Mouse (Mus musculus): Measurements from ENCODE around the gene Abcg1. TPM values are rescaled to one million over a fixed set of nuclear protein-coding genes. Genes with fewer than 3 reads are reported as not detected.

Abcg1 gene
- polyA plus RNA-seq, 1 experiment from 2014 or later: 6.3 TPM

DNA sequence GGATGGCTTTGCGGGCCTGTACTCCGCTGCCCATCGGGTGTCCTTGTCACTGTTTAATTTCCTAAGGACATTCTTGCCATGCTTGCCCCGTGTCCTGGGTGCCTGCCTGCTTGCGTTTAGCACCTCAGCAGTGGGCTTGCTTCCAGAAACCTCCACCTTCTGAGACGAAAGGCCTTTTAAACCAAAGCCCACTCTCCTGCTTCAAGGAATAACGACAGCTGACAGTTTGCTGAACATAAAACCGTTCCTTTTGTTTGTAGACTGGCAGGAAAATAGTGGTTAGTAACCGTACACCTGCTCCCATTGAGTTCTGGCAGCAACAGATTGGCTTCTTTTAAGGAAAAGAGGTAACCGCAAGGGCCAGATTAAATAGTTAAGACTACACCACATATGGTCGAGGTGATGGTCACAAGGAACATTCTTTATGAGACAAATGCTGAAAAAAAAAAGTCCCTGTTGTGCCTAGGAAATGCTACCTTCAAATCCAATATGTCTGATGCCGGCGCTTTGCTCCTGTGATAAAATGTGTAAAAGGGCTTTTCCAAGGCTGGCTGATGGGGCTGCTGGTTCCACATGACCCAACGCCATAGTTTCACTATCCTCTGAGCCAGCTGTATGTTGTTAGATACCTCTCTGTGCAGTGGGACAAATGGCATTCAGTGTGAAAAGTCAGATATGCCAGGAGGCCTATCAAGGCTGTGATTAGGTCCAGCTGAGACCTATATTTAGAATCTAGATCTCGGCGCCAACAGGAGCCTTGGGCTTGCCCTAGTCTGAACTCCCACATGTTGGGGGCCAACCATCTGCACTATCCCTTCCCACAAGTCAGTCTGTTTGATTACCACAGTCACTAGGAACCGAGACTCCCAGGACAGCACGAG lies 14.2 kb downstream of the Abcg1 start:
- ATAC-seq (ENCODE audit: insufficient number of reproducible peaks, low FRiP score, low TSS enrichment, low read depth): no peak
- no peak overlapping the region for H3K9ac ChIP-seq (ENCODE audit: low read length)
- 63% methylated on average over 18 of the region's 18 CpGs for WGBS

DNA sequence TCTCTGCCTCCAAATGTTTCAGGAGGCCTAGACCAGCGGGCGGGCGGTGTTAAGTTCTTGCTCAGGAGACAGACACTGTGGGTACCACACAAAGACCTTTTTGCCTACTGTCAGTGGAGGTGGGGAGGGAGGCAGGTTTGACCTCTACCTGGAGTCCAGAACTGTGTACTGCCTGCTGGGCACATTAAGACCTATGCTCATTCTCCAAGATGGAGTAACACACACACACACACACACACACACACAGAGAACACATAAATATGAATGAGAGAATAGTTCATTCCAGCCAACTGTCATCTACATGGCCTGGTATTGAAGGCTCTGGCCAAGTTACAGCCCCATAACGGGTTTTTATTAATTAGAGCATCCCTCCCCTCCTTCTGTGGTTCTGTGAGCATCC lies 15.4 kb downstream of the Abcg1 start:
- Histone ChIP-seq H3K27me3 (ENCODE audit: control insufficient read depth, insufficient read depth, low read length) (no peaks in the 10 kb centered on the region), H3K4me3 (ENCODE audit: low read depth, low read length) (no peak overlapping the region), H3K4me2 (ENCODE audit: low read depth, severe bottlenecking) (peak overlapping the region; percentile 37), H3K27ac (replicated peaks; ENCODE audit: low read depth, low read length) (0 out of 2 replicates have a peak overlapping the region, but pooled peaks have one; percentile 43), H3K9me3 (ENCODE audit: control insufficient read depth, low read length) (no peaks in the 10 kb centered on the region), H3K4me1 (ENCODE audit: control insufficient read depth, insufficient read depth, low read length) (peaks cover 38% of the 10 kb centered on the region), H3K9ac (ENCODE audit: low read length) (no peak overlapping the region), H3K36me3 (ENCODE audit: control insufficient read depth, insufficient read depth, low read length) (no peaks in the 10 kb centered on the region)
- DNase-seq (ENCODE audit: low spot score) (no peak), ATAC-seq (ENCODE audit: insufficient number of reproducible peaks, low FRiP score, low TSS enrichment, low read depth) (no peak)
- 73% methylated on average over 4 of the region's 4 CpGs for WGBS

More for the DNA sequence above, 14.2 kb downstream of the Abcg1 start:
- peaks cover 38% of the 10 kb centered on the region for H3K4me1 ChIP-seq (ENCODE audit: control insufficient read depth, insufficient read depth, low read length)
- no peaks in the 10 kb centered on the region for H3K27me3 ChIP-seq (ENCODE audit: control insufficient read depth, insufficient read depth, low read length)
- no peak overlapping the region for H3K4me2 ChIP-seq (ENCODE audit: low read depth, severe bottlenecking)
- no peak overlapping the region for H3K27ac ChIP-seq (replicated peaks; ENCODE audit: low read depth, low read length)
- DNase-seq (ENCODE audit: low spot score): no peak
- H3K9me3 ChIP-seq (ENCODE audit: control insufficient read depth, low read length): no peaks in the 10 kb centered on the region
- H3K36me3 ChIP-seq (ENCODE audit: control insufficient read depth, insufficient read depth, low read length): no peaks in the 10 kb centered on the region
- no peak overlapping the region for H3K4me3 ChIP-seq (ENCODE audit: low read depth, low read length)

DNA sequence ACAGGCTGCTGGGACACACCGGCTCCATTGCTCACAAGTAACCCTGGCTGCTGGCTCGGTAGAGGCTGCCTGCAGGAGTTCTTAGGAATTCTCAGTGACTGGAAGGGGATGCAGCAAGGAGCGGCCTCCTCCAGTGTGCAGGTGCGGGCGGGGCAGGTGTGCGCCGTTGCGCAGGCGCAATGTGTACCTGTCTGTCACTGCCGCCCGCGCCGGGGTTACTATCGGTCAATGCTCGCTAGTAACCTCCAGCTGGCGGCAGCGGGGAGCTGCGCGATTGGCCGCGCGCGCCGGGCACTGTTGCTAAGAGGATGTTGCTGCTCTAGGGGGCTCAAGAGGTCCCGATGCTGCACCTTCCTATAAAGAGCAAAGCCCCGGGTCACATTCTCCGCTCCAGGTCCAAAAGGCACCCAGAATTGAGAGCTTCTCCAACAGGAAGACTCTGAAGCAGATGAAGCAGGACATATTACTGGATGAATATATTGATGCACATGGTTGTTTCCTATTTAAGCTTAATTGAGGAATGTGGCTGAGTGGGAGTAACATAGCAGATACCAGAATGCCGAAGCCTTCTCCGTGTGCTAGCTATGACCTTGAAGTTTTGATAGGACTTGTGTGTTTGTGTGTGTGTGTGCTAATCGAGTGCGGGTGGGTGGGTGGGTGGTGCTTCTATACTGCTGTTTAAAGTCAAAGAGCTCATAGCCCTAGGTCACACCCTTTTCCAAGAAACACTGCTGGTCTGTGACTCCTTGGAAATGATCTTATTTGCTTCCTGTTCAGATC lies 16.0 kb downstream of the Abcg1 start:
- Histone ChIP-seq H3K4me3 (ENCODE audit: low read depth, low read length) (peak overlapping the region; percentile 3; the same call in 1 of the 2 replicates), H3K9ac (ENCODE audit: low read length) (no peak overlapping the region), H3K4me2 (ENCODE audit: low read depth, severe bottlenecking) (peak overlapping the region; percentile 37), H3K9me3 (ENCODE audit: control insufficient read depth, low read length) (no peaks in the 10 kb centered on the region), H3K27ac (replicated peaks; ENCODE audit: low read depth, low read length) (0 out of 2 replicates have a peak overlapping the region, but pooled peaks have one; percentile 43), H3K4me1 (ENCODE audit: control insufficient read depth, insufficient read depth, low read length) (peaks cover 38% of the 10 kb centered on the region), H3K36me3 (ENCODE audit: control insufficient read depth, insufficient read depth, low read length) (no peaks in the 10 kb centered on the region), H3K27me3 (ENCODE audit: control insufficient read depth, insufficient read depth, low read length) (no peaks in the 10 kb centered on the region)
- ATAC-seq (ENCODE audit: insufficient number of reproducible peaks, low FRiP score, low TSS enrichment, low read depth) (peak; percentile 70), DNase-seq (ENCODE audit: low spot score) (peak; percentile 89)
- WGBS: 3% methylated on average over 31 of the region's 31 CpGs

DNA sequence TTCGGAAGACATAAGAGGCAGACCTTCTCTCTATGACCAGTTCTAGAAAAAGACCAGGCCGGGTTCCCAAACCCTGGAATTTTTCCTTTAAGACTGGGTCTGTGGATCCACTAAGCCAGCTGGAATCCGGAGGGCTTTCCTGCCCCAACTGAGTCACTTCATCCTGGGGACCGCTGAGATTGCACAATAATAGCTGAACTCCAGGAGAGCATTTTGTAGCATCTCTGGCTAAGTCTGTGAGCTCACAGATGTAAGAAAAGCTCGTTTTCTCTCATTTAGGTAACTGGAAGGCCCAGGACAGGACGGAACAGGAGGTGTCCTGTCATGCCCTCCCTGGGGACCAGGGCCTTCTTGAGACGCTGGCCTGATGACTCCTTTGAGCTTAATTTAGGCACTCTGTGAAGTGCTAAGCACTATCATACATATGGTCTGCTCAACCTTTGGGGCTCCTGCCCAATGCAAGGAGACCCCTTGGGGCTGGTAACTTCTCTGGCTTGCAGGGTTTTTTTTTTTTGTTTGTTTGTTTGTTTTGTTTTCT lies 16.6 kb downstream of the Abcg1 start:
- 30% methylated on average over 7 of the region's 7 CpGs for WGBS
- H3K36me3 ChIP-seq (ENCODE audit: control insufficient read depth, insufficient read depth, low read length): no peaks in the 10 kb centered on the region
- H3K4me3 ChIP-seq (ENCODE audit: low read depth, low read length): no peak overlapping the region
- H3K9ac ChIP-seq (ENCODE audit: low read length): no peak overlapping the region
- DNase-seq (ENCODE audit: low spot score) (no peak), ATAC-seq (ENCODE audit: insufficient number of reproducible peaks, low FRiP score, low TSS enrichment, low read depth) (no peak)
- no peaks in the 10 kb centered on the region for H3K27me3 ChIP-seq (ENCODE audit: control insufficient read depth, insufficient read depth, low read length)
- H3K9me3 ChIP-seq (ENCODE audit: control insufficient read depth, low read length): no peaks in the 10 kb centered on the region
- H3K4me2 ChIP-seq (ENCODE audit: low read depth, severe bottlenecking): no peak overlapping the region
- H3K27ac ChIP-seq (replicated peaks; ENCODE audit: low read depth, low read length): no peak overlapping the region
- H3K4me1 ChIP-seq (ENCODE audit: control insufficient read depth, insufficient read depth, low read length): peaks cover 38% of the 10 kb centered on the region

DNA sequence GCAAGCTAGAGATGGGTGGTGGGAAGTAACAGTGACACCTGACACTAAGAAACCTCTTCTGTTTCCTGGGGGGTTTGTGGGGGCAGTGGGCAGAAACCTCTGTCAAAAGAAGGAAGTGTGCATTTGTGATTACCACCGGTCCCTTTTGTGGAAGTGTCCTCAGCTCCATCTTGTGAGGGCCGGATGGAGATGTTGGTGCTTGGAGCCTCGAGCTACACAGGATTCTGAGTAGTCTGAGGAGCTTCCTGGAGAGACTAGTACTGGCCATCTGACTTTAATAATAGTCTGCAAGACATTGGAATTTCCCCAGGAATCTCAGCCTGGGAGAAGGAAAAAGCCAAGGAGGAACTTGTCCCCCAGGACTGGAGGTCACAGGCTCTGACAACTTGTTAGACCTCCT lies 17.2 kb downstream of the Abcg1 start:
- no peak for DNase-seq (ENCODE audit: low spot score)

DNA sequence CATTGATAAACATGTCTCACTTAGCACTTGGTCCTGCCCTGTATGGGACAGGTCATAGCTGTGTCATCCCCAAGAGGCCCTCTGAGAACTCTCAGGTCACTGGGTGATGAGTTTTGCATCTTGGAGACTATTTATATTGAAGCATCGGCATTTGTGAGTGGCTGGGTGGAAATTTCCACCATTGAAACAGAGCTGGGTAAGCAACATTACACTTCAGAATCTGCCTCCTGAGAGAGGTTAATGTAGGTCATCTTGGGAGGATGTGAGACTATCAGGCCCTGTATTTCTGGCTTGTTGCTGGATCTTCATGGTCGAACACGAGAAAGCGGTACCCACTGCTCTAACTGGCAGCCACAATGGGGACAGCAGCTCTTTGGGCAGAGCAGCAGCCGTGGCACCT lies 18.0 kb downstream of the Abcg1 start:
- H3K9me3 ChIP-seq (ENCODE audit: control insufficient read depth, low read length): no peaks in the 10 kb centered on the region
- peaks cover 38% of the 10 kb centered on the region for H3K4me1 ChIP-seq (ENCODE audit: control insufficient read depth, insufficient read depth, low read length)
- H3K9ac ChIP-seq (ENCODE audit: low read length): no peak overlapping the region
- no peak overlapping the region for H3K4me3 ChIP-seq (ENCODE audit: low read depth, low read length)
- DNase-seq (ENCODE audit: low spot score) (no peak), ATAC-seq (ENCODE audit: insufficient number of reproducible peaks, low FRiP score, low TSS enrichment, low read depth) (no peak)
- no peaks in the 10 kb centered on the region for H3K27me3 ChIP-seq (ENCODE audit: control insufficient read depth, insufficient read depth, low read length)
- no peaks in the 10 kb centered on the region for H3K36me3 ChIP-seq (ENCODE audit: control insufficient read depth, insufficient read depth, low read length)
- WGBS: 89% methylated on average over 5 of the region's 5 CpGs
- no peak overlapping the region for H3K4me2 ChIP-seq (ENCODE audit: low read depth, severe bottlenecking)
- no peak overlapping the region for H3K27ac ChIP-seq (replicated peaks; ENCODE audit: low read depth, low read length)

More for the DNA sequence above, 17.2 kb downstream of the Abcg1 start:
- Histone ChIP-seq H3K27me3 (ENCODE audit: control insufficient read depth, insufficient read depth, low read length) (no peaks in the 10 kb centered on the region), H3K36me3 (ENCODE audit: control insufficient read depth, insufficient read depth, low read length) (no peaks in the 10 kb centered on the region), H3K4me2 (ENCODE audit: low read depth, severe bottlenecking) (no peak overlapping the region), H3K27ac (replicated peaks; ENCODE audit: low read depth, low read length) (no peak overlapping the region), H3K4me3 (ENCODE audit: low read depth, low read length) (no peak overlapping the region), H3K9me3 (ENCODE audit: control insufficient read depth, low read length) (no peaks in the 10 kb centered on the region), H3K4me1 (ENCODE audit: control insufficient read depth, insufficient read depth, low read length) (peaks cover 38% of the 10 kb centered on the region), H3K9ac (ENCODE audit: low read length) (no peak overlapping the region)
- ATAC-seq (ENCODE audit: insufficient number of reproducible peaks, low FRiP score, low TSS enrichment, low read depth): no peak
- WGBS: 42% methylated on average over 3 of the region's 3 CpGs

DNA sequence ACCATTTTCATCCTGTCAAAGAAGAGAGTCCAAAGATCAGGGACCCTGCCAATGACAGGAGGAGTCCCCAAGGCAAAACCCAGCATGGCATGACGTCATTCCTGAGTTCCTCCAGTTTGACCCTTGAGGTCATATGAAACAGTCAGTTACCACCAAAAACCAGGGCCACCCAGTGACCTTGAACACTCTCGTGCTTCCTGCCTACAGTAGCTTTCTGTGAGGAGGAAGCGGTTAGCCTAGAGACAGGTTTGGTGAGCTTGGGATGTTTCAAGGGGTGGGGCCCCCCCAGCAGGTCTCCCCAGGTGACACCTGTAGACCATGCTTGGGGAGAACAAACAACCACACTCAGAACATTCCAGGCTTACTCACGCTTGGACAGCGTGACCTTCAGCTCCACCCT lies 20.1 kb downstream of the Abcg1 start:
- Histone ChIP-seq H3K36me3 (ENCODE audit: control insufficient read depth, insufficient read depth, low read length) (no peaks in the 10 kb centered on the region), H3K9me3 (ENCODE audit: control insufficient read depth, low read length) (no peaks in the 10 kb centered on the region), H3K4me1 (ENCODE audit: control insufficient read depth, insufficient read depth, low read length) (peaks cover 30% of the 10 kb centered on the region), H3K4me2 (ENCODE audit: low read depth, severe bottlenecking) (no peak overlapping the region), H3K4me3 (ENCODE audit: low read depth, low read length) (no peak overlapping the region), H3K9ac (ENCODE audit: low read length) (no peak overlapping the region), H3K27me3 (ENCODE audit: control insufficient read depth, insufficient read depth, low read length) (no peaks in the 10 kb centered on the region), H3K27ac (replicated peaks; ENCODE audit: low read depth, low read length) (no peak overlapping the region)
- DNase-seq (ENCODE audit: low spot score) (no peak), ATAC-seq (ENCODE audit: insufficient number of reproducible peaks, low FRiP score, low TSS enrichment, low read depth) (no peak)
- WGBS: 76% methylated on average over 5 of the region's 5 CpGs

DNA sequence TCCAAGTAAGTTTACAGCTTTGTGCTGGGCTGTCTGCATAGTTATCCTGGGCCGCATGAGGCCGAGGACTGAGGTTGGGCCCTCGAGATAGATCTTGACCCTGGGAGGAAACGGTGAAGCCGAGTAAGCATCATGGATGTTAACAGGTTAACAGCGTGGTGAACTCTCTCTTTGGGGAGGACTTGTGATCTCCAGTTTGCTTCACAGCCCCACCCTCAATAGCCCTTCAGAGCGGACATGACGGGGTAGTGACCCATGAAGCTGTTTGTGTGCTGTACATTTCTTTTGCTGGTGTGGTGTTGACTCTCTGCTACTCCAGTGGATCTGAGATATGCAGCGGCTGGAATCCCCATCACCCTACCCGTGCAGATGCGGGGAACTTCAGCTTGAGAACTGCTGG lies 21.1 kb downstream of the Abcg1 start:
- no peaks in the 10 kb centered on the region for H3K9me3 ChIP-seq (ENCODE audit: control insufficient read depth, low read length)
- WGBS: 84% methylated on average over 11 of the region's 11 CpGs
- H3K4me2 ChIP-seq (ENCODE audit: low read depth, severe bottlenecking): no peak overlapping the region
- DNase-seq (ENCODE audit: low spot score) (no peak), ATAC-seq (ENCODE audit: insufficient number of reproducible peaks, low FRiP score, low TSS enrichment, low read depth) (no peak)
- no peak overlapping the region for H3K9ac ChIP-seq (ENCODE audit: low read length)
- H3K27me3 ChIP-seq (ENCODE audit: control insufficient read depth, insufficient read depth, low read length): no peaks in the 10 kb centered on the region
- H3K36me3 ChIP-seq (ENCODE audit: control insufficient read depth, insufficient read depth, low read length): no peaks in the 10 kb centered on the region
- H3K4me3 ChIP-seq (ENCODE audit: low read depth, low read length): no peak overlapping the region
- no peak overlapping the region for H3K27ac ChIP-seq (replicated peaks; ENCODE audit: low read depth, low read length)
- H3K4me1 ChIP-seq (ENCODE audit: control insufficient read depth, insufficient read depth, low read length): peaks cover 22% of the 10 kb centered on the region
